Mouse (Mus musculus): ENCODE data around the gene Padi2. TPM values are rescaled to one million over a fixed set of nuclear protein-coding genes. Genes with fewer than 3 reads are reported as not detected.
A peak's percentile ranks its signal among the peaks of the same experiment; 100 is the strongest.

Gene Padi2
- total RNA-seq, 4 experiments from 2014 or later, result 91.7 to 147 (median 109) TPM

- DNase-seq (ENCODE audit: low spot score in 2 of 2), result no peak
Measured at GRCm38 (mm10) chr4:140986024-140986710, 80.0 kb downstream of the Padi2 start.

- DNase-seq (ENCODE audit: low spot score in 2 of 2), result peak; percentile 83
Measured at GRCm38 (mm10) chr4:140986711-140987395, 80.7 kb downstream of the Padi2 start, which contains the start of gene Atp13a2. Gene Atp13a2 (plus strand): TSS chr4:140986873.

GRCm38 (mm10) chr4:140987476-140987875 is 81.3 kb downstream of the Padi2 start:
- no peak for DNase-seq (ENCODE audit: low spot score in 2 of 2)

- no peak for DNase-seq (ENCODE audit: low spot score in 2 of 2)
Measured at GRCm38 (mm10) chr4:140988706-140989290, 82.7 kb downstream of the Padi2 start.

GRCm38 (mm10) chr4:140989447-140989846 is 83.3 kb downstream of the Padi2 start:
- no peak for DNase-seq (ENCODE audit: low spot score in 2 of 2)

GRCm38 (mm10) chr4:140992215-140992614 is 86.1 kb downstream of the Padi2 start:
- DNase-seq (ENCODE audit: low spot score in 2 of 2), result no peak

- no peak for DNase-seq (ENCODE audit: low spot score in 2 of 2)
Measured at GRCm38 (mm10) chr4:140993846-140994245, 87.7 kb downstream of the Padi2 start.

- DNase-seq (ENCODE audit: low spot score in 2 of 2), result no peak
Measured at GRCm38 (mm10) chr4:140995811-140996210, 89.7 kb downstream of the Padi2 start.

- DNase-seq (ENCODE audit: low spot score in 2 of 2), result no peak
Measured at GRCm38 (mm10) chr4:140996812-140997211, 90.7 kb downstream of the Padi2 start.

Other genes starting within 250 kb of the Padi2 start
- 10 to 100 TPM; 50.0 to 66.3 (median 54.8) TPM for gene Arhgef10l, start 240.3 kb upstream of the Padi2 start, total RNA-seq (2022)
- 1 to 10 TPM; 6.0 to 7.8 (median 6.4) TPM for gene Rcc2, start 205.8 kb upstream of the Padi2 start, total RNA-seq (2022)
- gene Padi6, start 163.7 kb upstream of the Padi2 start, total RNA-seq (2022), result not detected
- not detected for gene Padi4, start 132.1 kb upstream of the Padi2 start, total RNA-seq (2022)
- gene Padi3, start 95.7 kb upstream of the Padi2 start, total RNA-seq (2022), result 1 to 10 TPM in 2 of 4 experiments, under 1 TPM in 2; 0.74 to 2.0 (median 1.5) TPM
- gene Padi1, start 60.6 kb upstream of the Padi2 start, total RNA-seq (2022), result under 1 TPM in 1 of 4 experiments, not detected in 3; 0.07 TPM
- 100 to 1,000 TPM; 520 to 588 (median 538) TPM for gene Sdhb, start 54.9 kb downstream of the Padi2 start, total RNA-seq (2022)
- 10 to 100 TPM; 17.2 to 22.5 (median 18.4) TPM for gene Atp13a2, start 80.5 kb downstream of the Padi2 start, total RNA-seq (2022)
- gene Mfap2, start 104.1 kb downstream of the Padi2 start, total RNA-seq (2022), result 1 to 10 TPM in 2 of 4 experiments, under 1 TPM in 2; 0.48 to 2.2 (median 1.3) TPM
- 1 to 10 TPM; 1.2 to 2.2 (median 1.9) TPM for gene Crocc, start 154.2 kb downstream of the Padi2 start, total RNA-seq (2022)
- gene Necap2, start 172.0 kb downstream of the Padi2 start, total RNA-seq (2022), result 10 to 100 TPM; 12.0 to 19.2 (median 13.8) TPM
- gene Spata21, start 182.0 kb downstream of the Padi2 start, total RNA-seq (2022), result not detected
- gene Szrd1, start 233.4 kb downstream of the Padi2 start, total RNA-seq (2022), result 100 to 1,000 TPM; 137 to 140 (median 139) TPM
- 10 to 100 TPM in 3 of 4 experiments, 1 to 10 TPM in 1; 9.3 to 11.2 (median 10.7) TPM for gene Fbxo42, start 241.6 kb downstream of the Padi2 start, total RNA-seq (2022)

Data from gastrocnemius, adult 8-10 months (tissue).